Mouse (Mus musculus): Measurements from ENCODE around the gene Fibcd1. TPM values are rescaled to one million over a fixed set of nuclear protein-coding genes. Genes with fewer than 3 reads are reported as not detected.

The Fibcd1 gene
- polyA plus RNA-seq, 1 experiment from 2014 or later: 0.06 TPM

DNA sequence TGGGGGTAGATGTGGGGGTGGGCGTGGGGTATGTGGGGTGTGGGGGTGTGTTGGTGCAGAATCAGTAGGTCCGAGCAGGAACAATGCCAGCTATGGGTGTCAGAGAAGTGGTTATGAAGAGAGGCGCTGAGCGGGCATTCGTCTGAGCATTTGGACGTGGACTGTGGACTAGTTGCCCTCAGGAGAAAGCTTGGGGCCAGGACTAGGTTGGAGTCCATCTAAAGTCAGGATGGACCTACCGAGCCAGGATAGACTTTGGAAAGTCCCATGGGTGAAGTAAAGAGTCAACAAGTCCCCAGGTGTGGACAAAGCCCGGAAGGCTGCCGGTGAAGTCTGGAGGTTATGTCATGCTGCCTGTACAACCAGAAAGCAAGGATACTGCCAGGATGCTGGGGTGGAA lies 19.1 kb upstream of the Fibcd1 start:
- H3K27me3 ChIP-seq (ENCODE audit: control insufficient read depth, insufficient read depth, low read depth, low read length): no peaks in the 10 kb centered on the region; the same call in 1 of the 2 replicates
- H3K4me2 ChIP-seq (ENCODE audit: low read depth, low read length): no peak overlapping the region
- 80% methylated on average over 9 of the region's 9 CpGs for WGBS
- H3K9me3 ChIP-seq (ENCODE audit: control insufficient read depth, low read length): no peaks in the 10 kb centered on the region
- no peaks in the 10 kb centered on the region for H3K36me3 ChIP-seq (ENCODE audit: control insufficient read depth, insufficient read depth, low read length)
- ATAC-seq (ENCODE audit: low read depth): no peak
- H3K27ac ChIP-seq (ENCODE audit: low read length): no peak overlapping the region
- H3K9ac ChIP-seq (ENCODE audit: low read length): no peak overlapping the region
- no peaks in the 10 kb centered on the region for H3K4me1 ChIP-seq (replicated peaks; ENCODE audit: control insufficient read depth, insufficient read depth, low read length)
- no peak overlapping the region for H3K4me3 ChIP-seq (ENCODE audit: low read length)

DNA sequence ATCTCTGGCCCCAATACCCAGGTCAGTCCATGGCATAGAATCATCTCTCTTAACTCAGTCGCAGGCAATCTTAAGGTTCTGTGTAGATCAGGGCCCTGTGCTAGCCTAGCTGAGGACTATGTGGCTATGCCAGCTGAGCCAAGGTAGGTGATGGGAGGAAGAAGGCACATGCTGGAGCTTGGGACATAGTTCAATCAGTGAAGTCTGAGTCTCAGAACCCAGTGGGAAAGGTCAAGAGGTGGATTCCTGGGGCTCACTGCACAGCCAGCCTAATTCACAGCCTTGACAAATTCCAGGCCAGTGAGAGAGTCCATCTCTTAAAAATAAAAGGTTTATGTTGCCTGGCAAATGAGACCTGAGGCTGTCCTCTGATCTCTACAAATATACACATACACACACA lies 18.0 kb upstream of the Fibcd1 start:
- H3K27me3 ChIP-seq (ENCODE audit: control insufficient read depth, insufficient read depth, low read depth, low read length): peaks cover 2% of the 10 kb centered on the region; the same call in 1 of the 2 replicates
- WGBS: 75% methylated on average over 1 of the region's 1 CpGs
- H3K9ac ChIP-seq (ENCODE audit: low read length): no peak overlapping the region
- no peak for ATAC-seq (ENCODE audit: low read depth)
- H3K9me3 ChIP-seq (ENCODE audit: control insufficient read depth, low read length): no peaks in the 10 kb centered on the region
- no peak overlapping the region for H3K27ac ChIP-seq (ENCODE audit: low read length)
- H3K36me3 ChIP-seq (ENCODE audit: control insufficient read depth, insufficient read depth, low read length): no peaks in the 10 kb centered on the region
- H3K4me1 ChIP-seq (replicated peaks; ENCODE audit: control insufficient read depth, insufficient read depth, low read length): no peaks in the 10 kb centered on the region
- H3K4me2 ChIP-seq (ENCODE audit: low read depth, low read length): no peak overlapping the region
- no peak overlapping the region for H3K4me3 ChIP-seq (ENCODE audit: low read length)

DNA sequence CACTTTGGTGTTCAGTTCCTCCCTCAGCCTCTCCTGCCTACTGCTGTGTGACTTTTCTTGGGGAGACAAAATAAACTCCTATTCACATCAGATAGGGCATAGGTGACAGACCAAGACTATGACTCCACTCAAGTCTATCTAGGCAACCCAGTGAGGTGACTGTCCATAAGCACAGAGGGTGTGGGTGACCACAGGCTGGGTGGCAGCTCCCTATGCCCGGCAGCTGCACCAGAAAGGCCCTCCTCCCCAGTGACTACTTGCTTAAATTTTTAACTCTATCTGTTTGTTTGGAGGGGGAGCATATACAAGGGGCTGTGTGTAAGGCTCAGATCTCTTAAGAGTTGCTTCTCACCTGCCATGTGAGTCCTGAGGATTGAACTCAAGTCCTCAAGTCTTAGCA lies 17.1 kb upstream of the Fibcd1 start:
- H3K27me3 ChIP-seq (ENCODE audit: control insufficient read depth, insufficient read depth, low read depth, low read length): peaks cover 6% of the 10 kb centered on the region
- no peak for ATAC-seq (ENCODE audit: low read depth)
- WGBS: 50% methylated on average over 1 of the region's 1 CpGs

DNA sequence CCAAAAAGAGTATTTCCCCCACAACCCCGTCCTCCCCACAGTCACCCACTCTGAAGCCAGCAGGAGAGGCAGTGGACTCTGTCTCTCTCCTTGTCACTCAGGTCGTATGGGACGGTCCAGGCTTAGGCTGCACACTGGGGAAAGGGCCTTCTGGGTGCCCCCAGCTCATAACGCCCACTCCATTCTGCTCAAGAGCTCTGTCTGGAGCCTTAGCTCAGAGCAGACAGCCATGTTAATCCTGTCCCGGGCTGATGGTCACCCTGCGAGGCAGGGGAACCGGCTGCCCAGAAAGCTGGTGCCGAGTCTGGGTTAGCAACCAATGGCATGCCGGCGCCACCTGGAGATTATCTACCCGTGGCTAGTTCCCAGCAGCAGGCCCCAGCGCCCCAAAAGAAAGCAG lies 12.7 kb upstream of the Fibcd1 start:
- 28% methylated on average over 12 of the region's 12 CpGs for WGBS
- ATAC-seq (ENCODE audit: low read depth): no peak
- Histone ChIP-seq H3K9ac (ENCODE audit: low read length) (no peak overlapping the region), H3K4me2 (ENCODE audit: low read depth, low read length) (no peak overlapping the region), H3K4me3 (ENCODE audit: low read length) (no peak overlapping the region), H3K27me3 (ENCODE audit: control insufficient read depth, insufficient read depth, low read depth, low read length) (peaks cover 6% of the 10 kb centered on the region), H3K27ac (ENCODE audit: low read length) (no peak overlapping the region), H3K4me1 (replicated peaks; ENCODE audit: control insufficient read depth, insufficient read depth, low read length) (peaks cover 11% of the 10 kb centered on the region), H3K9me3 (ENCODE audit: control insufficient read depth, low read length) (0 out of 2 replicates have a peak, but pooled peaks cover 2% of the 10 kb centered on the region), H3K36me3 (ENCODE audit: control insufficient read depth, insufficient read depth, low read length) (no peaks in the 10 kb centered on the region)

More for the DNA sequence above, 17.1 kb upstream of the Fibcd1 start:
- no peaks in the 10 kb centered on the region for H3K9me3 ChIP-seq (ENCODE audit: control insufficient read depth, low read length)
- H3K27ac ChIP-seq (ENCODE audit: low read length): no peak overlapping the region
- no peaks in the 10 kb centered on the region for H3K36me3 ChIP-seq (ENCODE audit: control insufficient read depth, insufficient read depth, low read length)
- no peak overlapping the region for H3K4me3 ChIP-seq (ENCODE audit: low read length)
- no peak overlapping the region for H3K4me2 ChIP-seq (ENCODE audit: low read depth, low read length)
- no peak overlapping the region for H3K9ac ChIP-seq (ENCODE audit: low read length)
- no peaks in the 10 kb centered on the region for H3K4me1 ChIP-seq (replicated peaks; ENCODE audit: control insufficient read depth, insufficient read depth, low read length)

DNA sequence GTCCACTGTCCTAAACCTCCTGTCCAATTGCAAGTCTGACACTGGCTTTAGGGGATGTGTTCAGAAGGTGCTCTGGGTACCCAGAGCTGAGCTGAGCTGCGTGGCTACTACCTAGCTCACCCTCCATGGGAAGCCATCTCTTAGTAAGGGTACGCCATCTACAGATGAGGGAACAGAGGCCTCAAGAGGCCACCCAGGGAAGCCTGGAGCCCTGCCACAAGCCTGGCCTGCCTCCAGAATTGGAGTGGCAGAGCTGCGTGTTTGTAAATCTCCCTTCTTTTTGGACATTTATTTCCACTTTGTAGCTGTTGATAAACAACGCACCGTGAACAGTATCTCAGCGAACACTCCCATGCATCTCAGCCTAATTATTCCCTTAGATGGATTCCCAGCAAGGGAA lies 11.4 kb upstream of the Fibcd1 start:
- Histone ChIP-seq H3K4me3 (ENCODE audit: low read length) (no peak overlapping the region), H3K9me3 (ENCODE audit: control insufficient read depth, low read length) (0 out of 2 replicates have a peak, but pooled peaks cover 2% of the 10 kb centered on the region), H3K9ac (ENCODE audit: low read length) (no peak overlapping the region), H3K4me2 (ENCODE audit: low read depth, low read length) (no peak overlapping the region), H3K36me3 (ENCODE audit: control insufficient read depth, insufficient read depth, low read length) (no peaks in the 10 kb centered on the region), H3K27ac (ENCODE audit: low read length) (no peak overlapping the region), H3K27me3 (ENCODE audit: control insufficient read depth, insufficient read depth, low read depth, low read length) (peaks cover 6% of the 10 kb centered on the region), H3K4me1 (replicated peaks; ENCODE audit: control insufficient read depth, insufficient read depth, low read length) (peaks cover 11% of the 10 kb centered on the region)
- 35% methylated on average over 6 of the region's 6 CpGs for WGBS
- no peak for ATAC-seq (ENCODE audit: low read depth)

DNA sequence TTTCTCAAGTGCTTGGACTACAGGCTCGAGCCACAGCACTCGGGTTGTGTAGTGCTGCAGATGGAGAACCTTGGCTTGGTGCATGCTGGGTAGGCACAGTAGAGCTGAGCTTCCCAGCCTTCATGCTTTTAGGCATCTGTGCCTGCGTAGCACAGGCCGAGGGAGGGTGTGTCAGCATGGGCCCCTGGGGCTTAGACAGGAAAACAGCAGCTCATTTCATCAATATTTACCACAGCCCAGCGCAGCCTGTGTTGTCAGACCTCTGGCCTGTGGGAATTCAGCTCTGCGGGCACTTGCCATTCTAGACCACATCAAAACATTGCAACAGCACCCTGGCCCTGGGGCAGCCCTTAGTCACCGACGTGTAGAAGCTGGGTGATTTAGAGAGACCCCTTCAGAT lies 10.2 kb upstream of the Fibcd1 start:
- Histone ChIP-seq H3K27me3 (ENCODE audit: control insufficient read depth, insufficient read depth, low read depth, low read length) (peaks cover 6% of the 10 kb centered on the region), H3K9ac (ENCODE audit: low read length) (no peak overlapping the region), H3K4me3 (ENCODE audit: low read length) (no peak overlapping the region), H3K9me3 (ENCODE audit: control insufficient read depth, low read length) (0 out of 2 replicates have a peak, but pooled peaks cover 2% of the 10 kb centered on the region), H3K36me3 (ENCODE audit: control insufficient read depth, insufficient read depth, low read length) (no peaks in the 10 kb centered on the region), H3K27ac (ENCODE audit: low read length) (no peak overlapping the region), H3K4me2 (ENCODE audit: low read depth, low read length) (no peak overlapping the region), H3K4me1 (replicated peaks; ENCODE audit: control insufficient read depth, insufficient read depth, low read length) (peaks cover 11% of the 10 kb centered on the region)
- WGBS: 73% methylated on average over 8 of the region's 8 CpGs
- no peak for ATAC-seq (ENCODE audit: low read depth)

DNA sequence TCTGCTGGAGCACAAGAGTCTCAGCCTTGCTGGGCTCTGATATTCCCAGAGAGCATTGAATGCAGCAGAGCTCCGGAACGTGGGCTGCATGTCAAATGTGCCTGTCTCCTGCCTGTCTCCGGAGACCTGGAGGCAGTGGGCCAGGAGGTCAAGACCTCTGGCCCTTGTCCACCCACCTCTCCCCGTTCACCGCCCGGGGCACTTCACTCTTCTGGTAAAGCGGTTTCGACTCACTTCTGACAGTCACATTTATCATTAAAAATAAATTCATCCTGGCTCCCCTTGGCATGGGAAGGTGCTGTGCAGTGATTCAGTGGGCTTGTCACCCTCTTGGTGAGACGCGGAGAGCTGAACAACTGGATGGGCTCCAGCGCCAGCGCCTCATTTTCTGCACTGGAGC lies 4.3 kb upstream of the Fibcd1 start:
- Histone ChIP-seq H3K27me3 (ENCODE audit: control insufficient read depth, insufficient read depth, low read depth, low read length) (peaks cover 30% of the 10 kb centered on the region), H3K9ac (ENCODE audit: low read length) (no peak overlapping the region), H3K9me3 (ENCODE audit: control insufficient read depth, low read length) (no peaks in the 10 kb centered on the region), H3K4me3 (ENCODE audit: low read length) (no peak overlapping the region), H3K4me2 (ENCODE audit: low read depth, low read length) (no peak overlapping the region), H3K4me1 (replicated peaks; ENCODE audit: control insufficient read depth, insufficient read depth, low read length) (peaks cover 22% of the 10 kb centered on the region), H3K27ac (ENCODE audit: low read length) (no peak overlapping the region), H3K36me3 (ENCODE audit: control insufficient read depth, insufficient read depth, low read length) (no peaks in the 10 kb centered on the region)
- 23% methylated on average over 12 of the region's 12 CpGs for WGBS
- no peak for ATAC-seq (ENCODE audit: low read depth)

DNA sequence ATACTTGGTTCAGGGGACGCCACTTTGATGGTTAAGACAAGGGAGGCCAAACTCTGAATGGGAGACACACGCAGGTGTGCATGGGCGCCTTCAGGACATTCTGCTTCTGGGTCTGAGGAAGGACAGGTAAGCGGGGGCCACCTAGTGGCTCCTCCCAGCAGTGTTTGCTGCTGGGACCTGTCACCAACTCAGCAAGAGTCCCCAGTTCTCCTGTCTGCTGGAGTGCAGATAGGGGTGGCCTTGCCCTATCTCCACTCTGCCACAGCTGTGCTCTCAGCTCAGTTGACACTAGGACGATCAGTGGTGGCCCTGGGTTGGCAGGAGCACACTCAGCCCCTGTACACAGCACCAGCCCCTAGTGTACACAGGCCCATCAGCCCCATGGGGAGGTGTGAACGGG lies 2.1 kb upstream of the Fibcd1 start:
- ATAC-seq (ENCODE audit: low read depth): 0 out of 2 replicates have a peak, but pooled peaks have one; percentile 34

DNA sequence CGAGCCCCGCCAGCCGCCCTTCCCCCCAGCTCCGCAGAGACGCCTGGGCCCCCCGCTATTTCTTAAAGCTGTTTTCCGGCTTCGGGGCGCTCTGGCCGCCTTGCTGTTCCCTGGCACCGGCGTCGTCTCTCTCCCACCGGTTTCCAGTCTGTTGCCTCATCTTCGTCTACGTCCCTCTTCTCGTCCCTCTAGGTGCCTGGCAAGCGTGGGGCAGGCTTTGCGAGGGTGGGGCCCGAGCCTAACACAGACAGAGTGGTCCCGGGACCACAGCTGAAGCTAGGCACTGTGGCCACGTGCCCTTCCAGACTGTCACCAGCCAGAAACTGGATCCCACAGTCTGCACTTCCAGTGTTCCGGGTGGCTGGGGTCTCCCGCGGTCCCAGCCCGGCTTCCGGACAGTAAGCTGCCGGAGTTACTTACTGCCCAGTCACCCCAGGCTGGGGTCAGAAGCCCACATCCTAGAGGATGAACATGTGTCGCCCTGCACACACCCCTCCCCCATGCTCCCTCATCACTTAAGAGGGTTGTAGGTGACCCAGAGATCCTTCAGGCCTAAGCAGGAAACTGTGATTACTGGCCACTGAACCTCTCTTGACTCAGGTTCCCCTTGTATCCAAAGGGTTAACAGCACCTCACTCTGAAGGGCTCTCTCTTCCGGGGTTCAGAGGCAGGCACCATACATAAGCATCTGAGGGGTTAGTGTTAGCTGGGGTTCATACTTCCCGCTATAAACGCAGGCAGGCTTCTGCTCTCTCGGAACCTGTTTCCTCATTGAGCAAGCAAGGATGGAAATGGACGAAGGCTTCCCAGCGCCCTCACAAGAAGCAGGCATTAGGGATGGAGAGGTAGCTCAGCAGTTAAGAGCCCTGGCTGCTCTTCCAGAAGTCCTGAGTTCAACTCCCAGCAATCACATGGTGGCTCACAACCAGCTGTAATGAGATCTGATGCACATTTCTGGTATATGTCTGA lies 1.2 kb upstream of the Fibcd1 start:
- no peaks in the 10 kb centered on the region for H3K36me3 ChIP-seq (ENCODE audit: control insufficient read depth, insufficient read depth, low read length)
- 2% methylated on average over 35 of the region's 35 CpGs for WGBS
- H3K27ac ChIP-seq (ENCODE audit: low read length): no peak overlapping the region
- no peak overlapping the region; the same call in none of the 2 replicates for H3K9ac ChIP-seq (ENCODE audit: low read length)
- no peaks in the 10 kb centered on the region for H3K9me3 ChIP-seq (ENCODE audit: control insufficient read depth, low read length)
- H3K4me1 ChIP-seq (replicated peaks; ENCODE audit: control insufficient read depth, insufficient read depth, low read length): peaks cover 13% of the 10 kb centered on the region
- peak overlapping the region; percentile 92 for H3K4me2 ChIP-seq (ENCODE audit: low read depth, low read length)
- peak overlapping the region; percentile 50 for H3K4me3 ChIP-seq (ENCODE audit: low read length)
- ATAC-seq (ENCODE audit: low read depth): no peak
- H3K27me3 ChIP-seq (ENCODE audit: control insufficient read depth, insufficient read depth, low read depth, low read length): peaks cover 51% of the 10 kb centered on the region

More for the DNA sequence above, 2.1 kb upstream of the Fibcd1 start:
- WGBS: 8% methylated on average over 6 of the region's 6 CpGs
- peaks cover 51% of the 10 kb centered on the region for H3K27me3 ChIP-seq (ENCODE audit: control insufficient read depth, insufficient read depth, low read depth, low read length)
- H3K9me3 ChIP-seq (ENCODE audit: control insufficient read depth, low read length): no peaks in the 10 kb centered on the region
- no peak overlapping the region for H3K4me3 ChIP-seq (ENCODE audit: low read length)
- no peak overlapping the region for H3K27ac ChIP-seq (ENCODE audit: low read length)
- peaks cover 13% of the 10 kb centered on the region for H3K4me1 ChIP-seq (replicated peaks; ENCODE audit: control insufficient read depth, insufficient read depth, low read length)
- no peak overlapping the region for H3K9ac ChIP-seq (ENCODE audit: low read length)
- no peaks in the 10 kb centered on the region for H3K36me3 ChIP-seq (ENCODE audit: control insufficient read depth, insufficient read depth, low read length)
- no peak overlapping the region for H3K4me2 ChIP-seq (ENCODE audit: low read depth, low read length)

Data from lung, embryonic 16.5 days (tissue).